Mouse (Mus musculus) spleen, adult 2 months (tissue): Measurements from ENCODE around the gene Col27a1.

ENCODE experiments used
- CTCF ChIP-seq: fragments of 200-500 bp; IDR thresholded peaks from 2 replicates; pipeline ENCODE4 v1.5.1; 2011; ENCODE audit warnings: mild to moderate bottlenecking, inconsistent platforms; ENCODE audit not compliant: insufficient read depth, insufficient read length, insufficient replicate concordance; ENCODE audit errors: extremely low read depth
- POLR2A ChIP-seq: fragments of 200-500 bp; IDR thresholded peaks from 2 replicates; pipeline ENCODE4 v1.6.1; 2011; ENCODE audit warnings: low read depth, low read length, inconsistent platforms

DNA sequence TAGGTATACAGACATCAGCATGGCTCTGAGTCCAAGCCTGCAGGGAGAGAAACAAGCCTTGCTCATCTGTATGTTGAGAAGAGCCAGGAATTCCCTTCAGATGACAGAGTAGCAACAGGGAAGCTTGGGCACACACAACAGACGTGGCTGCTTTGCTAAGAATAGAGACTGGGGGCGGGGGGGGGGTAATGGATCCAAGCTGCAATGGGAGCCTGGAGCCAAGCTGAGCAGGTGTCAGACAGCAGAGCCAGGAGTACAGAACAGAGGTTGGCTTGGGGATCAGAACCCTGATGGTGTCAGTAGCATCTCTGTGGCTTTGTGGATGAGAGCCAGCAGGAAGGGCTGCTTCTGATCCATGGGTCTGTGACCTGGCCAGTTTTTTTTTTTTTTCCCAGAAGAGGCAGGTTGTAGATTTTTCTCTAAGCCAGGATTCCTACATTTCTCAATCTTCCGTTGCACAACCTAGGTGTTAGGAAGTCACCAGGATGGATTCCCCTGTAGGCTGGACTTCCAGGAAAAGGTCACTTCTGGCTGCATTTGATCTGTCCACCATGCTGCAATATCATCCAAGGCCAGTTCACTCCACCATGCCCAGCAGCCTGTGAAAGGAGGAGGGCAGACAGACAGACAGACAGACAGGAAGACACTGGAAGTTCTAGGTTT, 124.7 kb downstream of the Col27a1 start:
- TF ChIP-seq POLR2A (no peak), CTCF (no peak)
